In genomic region chr4:153785564-153785963, GRCm38 (mm10) we compare ENCODE assay signal across 13 mouse cellular contexts.
"Had no signal": no experiment of that assay in that cellular context is flagged by ENCODE, and none has a peak within 500 bp of the region (broad histone marks: within the 10 kb centered on the region; RNA-seq: fewer than 3 reads in every experiment).

No protein-coding gene starts in this region.

- H3K27me3 ChIP-seq: limb, embryonic 13.5 days; neural tube, embryonic 12.5 days had no signal

- H3K4me2 ChIP-seq: limb, embryonic 13.5 days; neural tube, embryonic 12.5 days had no signal

- H3K4me3 ChIP-seq: layer of hippocampus, adult 2 months; limb, embryonic 13.5 days; myocyte; neural tube, embryonic 12.5 days had no signal

- H3K36me3 ChIP-seq: limb, embryonic 13.5 days; neural tube, embryonic 12.5 days had no signal

- H3K9me3 ChIP-seq: limb, embryonic 13.5 days; neural tube, embryonic 12.5 days had no signal

- H3K9ac ChIP-seq: limb, embryonic 13.5 days; liver, embryonic 14.5 days; neural tube, embryonic 12.5 days had no signal

- H3K27ac ChIP-seq: kidney, postnatal 0 days; layer of hippocampus, adult 2 months; limb, embryonic 13.5 days; liver, embryonic 14.5 days; neural tube, embryonic 12.5 days; stomach, postnatal 0 days had no signal

- DNase-seq: kidney, adult 11 months; kidney, adult 9 months; kidney, postnatal 36 days; left cerebral cortex, postnatal 4 days; lung, adult 18-20 months; thymus, postnatal 4 days had no signal
